Mouse (Mus musculus): Measurements from ENCODE around the gene Mb21d2.

DNA sequence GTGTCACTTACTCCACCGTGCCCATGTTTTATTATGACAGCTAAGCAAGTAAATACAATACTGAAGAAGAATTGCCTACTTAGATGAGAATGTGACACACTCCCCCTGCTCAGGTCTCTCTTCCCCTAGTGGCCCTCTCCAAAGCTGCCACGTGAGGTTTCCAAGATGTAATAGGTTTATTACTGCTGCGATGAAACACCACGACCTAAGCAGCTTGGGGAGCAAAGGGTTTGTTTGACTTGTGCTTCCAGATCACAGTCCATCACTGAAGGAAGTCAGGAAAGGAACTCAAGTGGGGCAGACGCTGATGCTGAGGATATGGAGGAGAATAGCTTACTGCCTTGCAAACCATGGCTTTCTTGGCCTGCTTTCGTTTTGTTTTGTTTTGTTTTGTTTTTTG lies 65.9 kb downstream of the Mb21d2 start:
- TF ChIP-seq HCFC1 (IDR thresholded peaks at IDR 0.05; ENCODE audit: low read depth, low read length) (no peak), CTCF (conservative IDR thresholded peaks at IDR 0.05 in 1 of 2, IDR thresholded peaks at IDR 0.05 in 1 of 2; ENCODE audit: low read depth in 2 of 2, low read length in 2 of 2) (no peak), POLR2A (IDR thresholded peaks at IDR 0.05; ENCODE audit: low read depth, low read length) (no peak), EP300 (IDR thresholded peaks at IDR 0.05; ENCODE audit: low read length) (no peak), SIN3A (IDR thresholded peaks at IDR 0.05; ENCODE audit: low read length) (no peak), MEF2A (IDR thresholded peaks at IDR 0.05; ENCODE audit: borderline replicate concordance, low read depth, low read length) (no peak), IRF4 (IDR thresholded peaks at IDR 0.05; ENCODE audit: low read depth, low read length) (no peak), E2F4 (IDR thresholded peaks at IDR 0.05; ENCODE audit: insufficient replicate concordance, low read depth, low read length) (no peak)

Measured in CH12.LX (cell line).